Mouse (Mus musculus) right cerebral cortex, adult 2 months (tissue): Measurements from ENCODE around the gene Wdr93.
"Not testable (repeated sequence)": the region's sequence is repeated elsewhere in the genome, so short reads cannot be mapped to it uniquely, and the experiment has no call there.

Experiments
- DNase-seq, 2 experiments: peaks; one replicate each; pipeline ENCODE4 v3.0.0; 2021 to 2022; ENCODE audit warnings: low spot score in 2 of 2

Wdr93 gene

GRCm38 (mm10) chr7:79749511-79749910, 6.5 kb downstream of the Wdr93 start:
- DNase-seq = no peak

DNA sequence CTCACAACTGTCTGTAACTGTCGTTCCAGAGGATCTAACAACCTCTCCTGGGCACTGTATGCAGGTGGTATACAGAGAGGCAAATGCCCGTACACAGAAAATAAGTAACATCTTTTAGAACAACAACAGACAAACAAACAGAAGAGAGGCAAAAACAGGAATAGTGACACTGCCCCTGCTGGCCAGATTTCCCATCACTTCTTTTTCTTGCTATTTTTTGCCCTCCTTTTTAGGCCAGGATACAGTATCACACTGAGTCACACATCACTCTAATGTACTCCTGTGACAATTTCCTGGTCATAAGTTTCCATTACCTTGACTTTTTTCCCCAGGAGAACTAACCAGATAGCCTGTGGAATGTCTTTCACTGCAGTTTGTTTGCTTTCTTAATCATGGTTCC, 13.4 kb downstream of the Wdr93 start:
- no peak for DNase-seq

- no peak for DNase-seq
Measured at GRCm38 (mm10) chr7:79758176-79758575, 15.2 kb downstream of the Wdr93 start.

DNA sequence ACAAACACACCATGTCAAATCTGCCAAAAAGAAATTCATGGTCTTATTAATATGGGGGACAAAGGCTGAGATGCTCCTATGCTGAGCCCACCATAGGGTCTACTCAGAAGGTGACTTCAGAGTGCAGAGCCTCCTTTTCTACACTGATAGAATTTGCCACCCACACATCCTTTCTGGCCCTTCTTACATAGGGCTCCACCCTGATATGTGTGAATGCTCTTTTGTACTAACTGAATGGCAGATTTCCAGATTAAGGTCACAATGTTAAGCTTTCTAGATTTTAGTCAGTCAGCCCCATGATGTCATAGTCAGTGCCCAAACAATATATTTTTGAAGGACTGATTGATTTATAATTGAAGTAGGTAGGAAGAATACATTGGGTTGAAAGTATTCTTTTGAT, 16.8 kb downstream of the Wdr93 start:
- DNase-seq = no peak

DNA sequence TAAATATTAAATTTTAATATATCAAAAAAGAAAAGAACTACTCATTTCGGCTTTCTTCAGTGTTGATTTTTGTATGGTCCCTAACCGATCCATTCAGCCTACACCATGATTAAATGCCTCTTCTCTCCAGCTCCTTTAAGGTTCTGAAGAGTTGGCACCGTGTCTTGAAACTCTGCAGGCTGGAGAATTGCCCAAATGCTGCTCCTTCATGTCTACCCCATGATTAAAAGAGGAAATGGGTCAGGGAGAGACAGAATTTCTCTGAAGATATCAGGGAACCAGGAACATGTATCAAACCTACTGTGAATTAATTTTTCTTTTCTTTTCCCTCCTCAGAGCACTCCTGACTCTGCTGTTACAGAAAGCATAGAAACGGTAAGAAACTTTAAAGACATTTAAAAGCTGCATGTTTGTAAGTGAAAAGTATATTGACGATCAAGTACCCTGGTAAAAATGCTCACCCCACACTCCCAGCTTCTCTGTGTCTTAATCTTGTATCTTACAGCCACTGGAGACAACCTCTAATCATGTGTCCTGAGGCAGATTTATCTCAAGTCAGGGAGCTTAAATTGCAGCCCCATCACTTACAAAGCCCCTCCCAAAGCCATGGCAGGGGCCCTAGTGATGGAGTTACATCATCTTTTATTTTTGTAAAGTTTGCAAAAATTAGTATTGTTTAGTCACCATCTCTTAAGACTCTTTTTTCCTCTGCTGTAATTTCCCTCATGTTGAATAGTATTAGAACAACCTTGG, 18.3 kb downstream of the Wdr93 start:
- no peak for DNase-seq

DNA sequence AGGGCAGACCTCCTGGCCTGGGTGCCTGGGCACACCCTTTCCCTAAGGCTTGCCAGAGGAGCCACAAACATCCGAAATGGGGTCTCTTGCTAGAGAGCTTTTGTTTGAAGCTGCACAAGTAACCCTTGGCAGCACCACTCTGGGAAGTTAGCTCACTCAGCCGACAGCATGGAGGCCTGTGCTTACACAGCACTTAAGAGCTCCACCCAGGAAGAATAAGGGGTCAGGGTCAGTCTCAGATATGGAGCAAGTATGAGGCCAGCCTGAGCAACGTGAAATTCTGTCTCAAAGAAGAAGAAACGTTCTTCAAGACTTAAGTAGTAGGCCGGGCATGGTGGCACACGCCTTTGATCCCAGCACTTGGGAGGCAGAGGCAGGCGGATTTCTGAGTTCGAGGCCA, 19.1 kb downstream of the Wdr93 start:
- DNase-seq = no peak

DNA sequence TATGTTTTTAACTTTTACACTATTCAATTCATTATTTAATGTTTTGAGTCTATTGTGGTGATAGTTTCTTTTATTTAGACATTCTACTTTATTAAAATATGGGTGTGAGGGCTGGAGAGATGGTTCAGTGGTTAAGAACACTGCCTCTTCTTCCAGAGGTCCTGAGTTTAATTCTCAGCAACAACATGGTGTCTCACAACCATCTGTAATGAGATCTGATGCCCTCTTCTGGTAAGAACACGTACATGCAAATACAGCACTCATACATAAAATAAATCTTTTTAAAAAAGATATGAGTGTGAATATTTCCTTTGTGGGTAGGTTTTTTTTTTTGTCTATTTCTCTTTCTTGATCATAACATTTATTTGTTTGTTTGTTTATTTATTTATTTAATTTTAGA, 23.0 kb downstream of the Wdr93 start:
- no peak for DNase-seq

GRCm38 (mm10) chr7:79769664-79770063, 26.7 kb downstream of the Wdr93 start:
- DNase-seq = no peak

- DNase-seq = peak; percentile 43 to 46
Measured at GRCm38 (mm10) chr7:79771561-79772512, 28.9 kb downstream of the Wdr93 start.

DNA sequence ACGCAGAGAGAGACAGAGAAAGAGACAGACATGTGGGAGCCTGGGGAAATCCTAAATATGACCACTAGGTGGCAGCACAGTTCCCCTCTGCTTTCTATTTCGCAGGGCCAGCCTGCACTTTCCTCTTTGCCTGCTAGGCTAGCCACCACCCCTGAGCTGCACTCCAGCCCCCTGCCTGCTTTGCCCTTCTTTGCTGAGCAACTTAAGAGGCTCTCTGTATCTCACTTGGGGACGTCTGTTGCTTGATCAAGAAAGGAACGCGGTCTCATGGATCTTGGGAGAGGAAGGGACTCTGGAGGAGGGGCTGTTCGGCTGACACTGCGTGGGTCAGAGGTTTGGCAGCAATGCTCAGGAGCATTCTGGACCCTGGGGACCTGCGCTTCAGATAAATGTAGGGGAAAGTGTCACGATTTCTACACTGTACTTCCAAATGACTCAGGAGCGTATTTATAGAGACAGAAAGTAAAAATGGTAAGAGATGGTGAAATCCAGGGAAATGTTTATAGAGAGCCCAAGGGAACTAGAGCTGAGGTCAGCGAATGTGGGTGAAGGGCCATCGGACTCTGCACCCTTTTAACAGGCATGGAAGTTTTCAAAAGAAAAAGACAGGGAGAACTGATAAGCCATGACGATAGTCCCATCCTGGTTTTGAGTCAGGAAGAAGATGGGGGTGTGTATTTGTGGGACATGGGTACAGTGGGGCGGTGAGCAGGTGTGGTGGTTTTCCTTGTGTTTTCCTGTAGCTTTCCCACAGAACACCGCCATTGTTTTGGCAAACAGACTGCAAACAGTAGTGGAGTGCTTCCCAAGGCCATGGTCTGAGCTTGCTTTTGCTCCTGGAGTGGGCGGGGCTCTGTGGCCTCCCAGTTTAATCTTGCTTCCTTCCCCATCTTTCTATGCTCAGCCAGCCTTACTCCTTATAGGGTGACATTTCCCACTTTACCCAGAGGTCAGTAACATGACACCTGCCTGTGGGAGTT, 38.0 kb downstream of the Wdr93 start:
- DNase-seq = peak; percentile 78 to 84

DNA sequence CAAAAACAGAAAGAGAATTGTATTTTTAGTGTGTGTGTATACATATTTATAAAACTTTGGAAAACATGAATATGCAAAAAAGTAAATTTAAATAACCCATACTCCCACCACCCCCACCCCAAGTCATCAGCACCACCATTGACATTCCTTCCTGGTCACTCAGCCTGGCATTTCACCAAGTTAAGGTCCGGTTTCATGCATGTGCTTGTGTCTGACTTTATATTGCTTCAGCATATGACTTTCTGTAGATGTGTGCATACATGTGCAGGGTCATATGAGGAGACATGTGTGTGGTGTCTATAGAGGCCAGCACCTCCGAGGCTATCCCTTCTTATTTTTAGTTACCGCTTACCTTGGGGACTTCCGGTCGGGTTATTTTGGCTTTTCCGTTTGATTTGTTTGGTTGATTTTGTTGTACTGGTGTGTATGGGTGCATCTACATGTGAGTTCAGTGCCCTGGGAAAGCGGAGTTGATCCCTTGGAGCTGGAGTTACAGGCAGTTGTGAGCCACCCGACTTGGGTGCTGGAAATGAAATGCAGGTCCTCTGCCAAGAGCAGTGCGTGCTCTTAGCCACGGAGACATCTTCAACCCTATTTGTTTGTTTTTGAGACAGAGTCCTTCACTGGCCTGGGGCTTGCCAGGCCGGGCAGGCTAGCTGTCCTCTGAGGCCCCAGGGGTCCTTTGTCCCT, 39.0 kb downstream of the Wdr93 start:
- no peak for DNase-seq

DNA sequence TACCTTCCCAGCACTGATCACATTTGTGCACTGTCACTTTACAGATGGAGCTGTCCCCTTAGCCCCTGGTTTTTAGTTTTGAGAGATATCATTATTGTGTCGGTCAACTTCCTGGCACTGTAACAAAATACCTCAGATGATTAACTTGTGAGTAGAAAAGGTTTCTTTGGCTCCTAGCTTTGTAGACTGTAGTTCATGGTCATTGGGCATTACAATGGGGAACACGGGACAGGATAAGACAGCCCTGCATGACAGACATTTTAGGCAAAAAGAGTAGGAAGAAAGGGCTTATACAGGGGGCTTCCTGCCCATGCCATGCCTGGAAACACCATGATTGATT, 39.5 kb downstream of the Wdr93 start:
- no peak for DNase-seq

DNA sequence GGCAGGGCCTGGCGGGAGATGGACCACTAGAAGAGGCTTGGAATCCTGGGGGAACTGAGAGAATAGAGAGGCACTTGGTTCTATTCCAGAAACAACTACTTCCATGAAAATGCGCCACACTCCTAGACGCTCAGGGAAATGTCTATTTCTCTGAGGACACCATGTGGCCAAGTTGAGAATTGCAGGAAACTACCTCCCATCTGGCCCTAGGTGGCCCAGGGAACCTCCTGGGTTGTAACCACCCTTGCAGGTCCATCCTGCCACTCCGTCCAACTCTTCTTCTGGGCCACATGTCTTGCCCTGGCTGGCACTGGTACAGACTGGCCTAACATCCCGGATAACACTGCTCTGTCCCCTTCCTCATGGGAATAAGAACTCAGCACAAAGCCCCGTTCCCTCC, 43.3 kb downstream of the Wdr93 start:
- DNase-seq = peak; percentile 84 to 85

- not testable (repeated sequence) for DNase-seq
Measured at GRCm38 (mm10) chr7:79789812-79790211, 46.8 kb downstream of the Wdr93 start.

GRCm38 (mm10) chr7:79792635-79793421, 49.9 kb downstream of the Wdr93 start:
- DNase-seq = no peak

- DNase-seq = no peak
Measured at GRCm38 (mm10) chr7:79793688-79794087, 50.7 kb downstream of the Wdr93 start, which contains the start of gene Mesp1. TSS of gene Mesp1 (minus strand) at chr7:79793788.

GRCm38 (mm10) chr7:79798606-79799005, 55.6 kb downstream of the Wdr93 start:
- DNase-seq = no peak

DNA sequence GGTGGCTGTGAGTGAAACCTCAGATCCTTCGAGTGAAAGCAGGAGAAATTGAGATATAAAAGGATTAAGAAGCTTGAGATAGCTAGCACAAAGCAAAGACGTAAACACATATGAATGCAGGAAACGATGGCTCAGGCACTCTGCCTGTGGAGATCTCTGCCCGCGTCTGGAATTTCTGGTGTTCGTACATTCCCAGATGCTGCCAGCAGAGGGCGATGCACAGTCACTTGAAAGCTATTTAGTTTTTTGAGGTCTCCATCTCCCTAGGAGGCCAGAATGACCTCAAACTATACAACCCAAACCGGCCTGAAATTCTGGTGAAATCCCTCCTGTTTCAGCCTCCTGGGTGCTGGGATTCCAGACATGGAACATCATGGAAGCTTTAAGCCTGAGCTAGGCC, 56.1 kb downstream of the Wdr93 start:
- peak; percentile 90 to 91 for DNase-seq

DNA sequence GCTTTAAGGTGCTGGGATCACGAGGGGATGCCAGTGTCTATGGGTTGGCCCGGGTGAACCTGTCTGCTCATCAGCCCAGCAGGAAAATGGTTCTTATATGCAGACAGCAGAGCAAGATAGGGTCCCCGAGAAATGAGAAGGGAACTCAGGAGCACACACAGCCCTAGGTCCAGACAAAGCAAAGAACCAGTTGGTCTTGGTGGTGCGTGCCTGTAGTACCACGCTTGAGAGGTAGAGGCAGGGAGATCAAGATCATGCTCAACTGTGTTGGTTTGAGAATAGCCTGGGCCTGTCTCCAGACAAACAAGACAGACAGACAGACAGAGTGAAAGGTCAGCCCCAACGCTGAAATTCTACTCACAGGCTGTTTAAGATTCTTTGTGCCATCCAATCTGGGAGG, 56.5 kb downstream of the Wdr93 start:
- no peak for DNase-seq

GRCm38 (mm10) chr7:79800336-79800735, 57.4 kb downstream of the Wdr93 start:
- DNase-seq = no peak
